Mouse (Mus musculus) heart, postnatal 0 days (tissue): Measurements from ENCODE around the gene Six5.

Source experiments
- CTCF ChIP-seq: IDR thresholded peaks from 2 replicates; pipeline ENCODE4 v1.5.1; 2016; ENCODE audit warnings: antibody characterized with exemption, control low read depth, low read depth
- EP300 ChIP-seq: IDR thresholded peaks from 2 replicates; pipeline ENCODE4 v1.6.1; 2016; ENCODE audit warnings: antibody characterized with exemption, low read depth

DNA sequence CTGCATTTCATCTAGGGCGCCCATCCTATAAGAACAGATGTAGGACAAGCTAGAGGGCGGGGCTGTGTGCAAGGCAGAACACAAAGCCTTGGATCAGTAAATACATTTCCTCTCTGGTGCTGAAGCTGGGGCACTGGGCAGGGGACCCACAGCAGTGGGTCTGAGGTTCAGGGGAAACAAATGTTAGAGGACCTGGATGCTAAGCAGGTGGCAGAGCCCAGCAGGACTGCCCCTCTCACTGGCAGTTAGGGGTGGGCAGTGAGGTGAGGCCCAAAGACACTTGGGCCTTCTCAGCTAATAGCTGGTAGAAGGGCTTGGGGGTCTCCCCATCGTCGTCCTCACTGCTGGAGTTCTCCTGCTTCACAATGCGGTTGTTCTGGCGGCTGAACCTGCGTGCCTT is 4.4 kb downstream of the Six5 start:
- TF ChIP-seq CTCF (no peak), EP300 (no peak)
